In the genomic region with DNA sequence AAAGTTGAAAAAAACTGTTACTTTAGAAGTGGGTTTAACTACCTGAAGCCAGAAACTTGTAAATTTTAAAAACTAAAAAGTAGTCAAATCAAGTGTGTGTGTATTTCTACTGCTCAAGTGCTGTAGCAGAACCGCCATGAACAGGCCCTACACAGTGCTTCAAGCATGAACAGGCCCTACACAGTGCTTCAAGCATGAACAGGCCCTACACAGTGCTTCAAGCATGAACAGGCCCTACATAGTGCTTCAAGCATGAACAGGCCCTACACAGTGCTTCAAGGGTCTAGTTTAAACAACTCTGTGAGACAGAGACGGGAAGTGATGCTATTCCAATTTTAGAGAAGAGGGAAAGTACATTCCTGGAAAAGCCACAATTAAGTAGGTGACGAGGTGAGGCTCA, we compare ENCODE assay signal across 26 mouse cellular contexts.
"Had no signal": no experiment of that assay in that cellular context is flagged by ENCODE, and none has a peak within 500 bp of the region (broad histone marks: within the 10 kb centered on the region; RNA-seq: fewer than 3 reads in every experiment).

No protein-coding gene starts in this region.

- H3K4me2 ChIP-seq: heart, embryonic 11.5 days; heart, embryonic 13.5 days; heart, embryonic 15.5 days; hindbrain, embryonic 12.5 days; hindbrain, embryonic 14.5 days; intestine, embryonic 15.5 days; limb, embryonic 12.5 days had no signal

- H3K4me1 ChIP-seq: heart, embryonic 13.5 days; heart, embryonic 15.5 days; hindbrain, embryonic 10.5 days; hindbrain, embryonic 12.5 days; intestine, embryonic 15.5 days; limb, embryonic 10.5 days; limb, embryonic 12.5 days had no signal

- H3K4me3 ChIP-seq: gastrocnemius, adult 2 months; heart, adult 2 months; heart, embryonic 13.5 days; heart, embryonic 15.5 days; hindbrain, embryonic 10.5 days; hindbrain, embryonic 12.5 days; intestine, embryonic 15.5 days; layer of hippocampus, adult 2 months; left cerebral cortex, adult 2 months; limb, embryonic 10.5 days; limb, embryonic 12.5 days had no signal

- H3K9ac ChIP-seq: heart, embryonic 13.5 days; heart, embryonic 15.5 days; hindbrain, embryonic 12.5 days; hindbrain, embryonic 14.5 days; intestine, embryonic 15.5 days; limb, embryonic 12.5 days had no signal

- ATAC-seq: hindbrain, embryonic 16.5 days; inflammation-experienced regulatory T-cells, adult 6 months; intestine, embryonic 15.5 days; intestine, postnatal 0 days had no signal

- H3K27ac ChIP-seq: gastrocnemius, adult 2 months; heart, adult 2 months; heart, embryonic 13.5 days; heart, embryonic 15.5 days; hindbrain, embryonic 10.5 days; hindbrain, embryonic 12.5 days; hindbrain, embryonic 14.5 days; intestine, embryonic 15.5 days; layer of hippocampus, adult 2 months; left cerebral cortex, adult 2 months; limb, embryonic 10.5 days; limb, embryonic 12.5 days had no signal

- DNase-seq: gastrocnemius, adult 2 months; gastrocnemius, postnatal 10 days; gastrocnemius, postnatal 25 days; heart, adult 2 months; heart, postnatal 14 days; heart, postnatal 4 days; kidney, adult 18-20 months; kidney, adult 8-10 months; kidney, postnatal 10 days; kidney, postnatal 25 days; kidney, postnatal 4 days; liver had no signal

- H3K9me3 ChIP-seq: heart, embryonic 13.5 days; heart, embryonic 15.5 days; hindbrain, embryonic 10.5 days; hindbrain, embryonic 12.5 days; intestine, embryonic 15.5 days; limb, embryonic 10.5 days; limb, embryonic 12.5 days had no signal

- H3K27me3 ChIP-seq: heart, embryonic 13.5 days; heart, embryonic 15.5 days; hindbrain, embryonic 12.5 days; intestine, embryonic 15.5 days; limb, embryonic 12.5 days had no signal
